Mouse (Mus musculus) erythroblast, adult 5-6 weeks (primary cell): ENCODE data around the gene Olfr263. TPM values are rescaled to one million over a fixed set of nuclear protein-coding genes. Genes with fewer than 3 reads are reported as not detected.

ENCODE experiments used
- total RNA-seq, 2 experiments: library from RNA; stranded (forward) in 1 of 2; stranded (reverse) in 1 of 2; fragments of 150-400 nt in 1 of 2; fragments of 200-764, 138-1000 nt in 1 of 2; gene quantifications; 2 replicates each; pipeline versions ENCODE4 v1.2.3 to v1.2.4; 2015 to 2017; ENCODE audit warnings: low replicate concordance in 2 of 2

The Olfr263 gene
- total RNA-seq, 2 experiments from 2014 or later = not detected

Other genes starting within 250 kb of the Olfr263 start
- not detected in 2 replicates for gene Olfr1370, start 54.7 kb upstream of the Olfr263 start, total RNA-seq (2015; ENCODE audit: low replicate concordance)
- 0.14 TPM in 1 of 2 replicates, not detected in the other for gene Olfr1370, start 54.7 kb upstream of the Olfr263 start, total RNA-seq (2017; ENCODE audit: low replicate concordance)
- gene Olfr1369-ps1, start 18.2 kb upstream of the Olfr263 start, total RNA-seq (2015; ENCODE audit: low replicate concordance) = not detected in 2 replicates
- gene Olfr1369-ps1, start 18.2 kb upstream of the Olfr263 start, total RNA-seq (2017; ENCODE audit: low replicate concordance) = not detected in 2 replicates
- not detected in 2 replicates for gene Olfr1368, start 16.2 kb downstream of the Olfr263 start, total RNA-seq (2015; ENCODE audit: low replicate concordance)
- not detected in 2 replicates for gene Olfr1368, start 16.2 kb downstream of the Olfr263 start, total RNA-seq (2017; ENCODE audit: low replicate concordance)
- gene Trim27, start 49.8 kb downstream of the Olfr263 start, total RNA-seq (2015; ENCODE audit: low replicate concordance) = 11.9 and 18.4 TPM in 2 replicates
- 37.4 and 42.5 TPM in 2 replicates for gene Trim27, start 49.8 kb downstream of the Olfr263 start, total RNA-seq (2017; ENCODE audit: low replicate concordance)
- not detected in 2 replicates for gene Gpx5, start 163.1 kb downstream of the Olfr263 start, total RNA-seq (2015; ENCODE audit: low replicate concordance)
- gene Gpx5, start 163.1 kb downstream of the Olfr263 start, total RNA-seq (2017; ENCODE audit: low replicate concordance) = not detected in 2 replicates
- not detected in 2 replicates for gene Gpx6, start 182.5 kb downstream of the Olfr263 start, total RNA-seq (2015; ENCODE audit: low replicate concordance)
- gene Gpx6, start 182.5 kb downstream of the Olfr263 start, total RNA-seq (2017; ENCODE audit: low replicate concordance) = not detected in 2 replicates
- gene Olfr1367, start 217.3 kb downstream of the Olfr263 start, total RNA-seq (2015; ENCODE audit: low replicate concordance) = not detected in 2 replicates
- gene Olfr1367, start 217.3 kb downstream of the Olfr263 start, total RNA-seq (2017; ENCODE audit: low replicate concordance) = not detected in 2 replicates
- 0.84 TPM in 1 of 2 replicates, not detected in the other for gene Zscan12, start 233.2 kb downstream of the Olfr263 start, total RNA-seq (2015; ENCODE audit: low replicate concordance)
- gene Zscan12, start 233.2 kb downstream of the Olfr263 start, total RNA-seq (2017; ENCODE audit: low replicate concordance) = 0.70 and 1.4 TPM in 2 replicates